8 mouse cellular contexts compared by ENCODE assay signal in the genomic region with DNA sequence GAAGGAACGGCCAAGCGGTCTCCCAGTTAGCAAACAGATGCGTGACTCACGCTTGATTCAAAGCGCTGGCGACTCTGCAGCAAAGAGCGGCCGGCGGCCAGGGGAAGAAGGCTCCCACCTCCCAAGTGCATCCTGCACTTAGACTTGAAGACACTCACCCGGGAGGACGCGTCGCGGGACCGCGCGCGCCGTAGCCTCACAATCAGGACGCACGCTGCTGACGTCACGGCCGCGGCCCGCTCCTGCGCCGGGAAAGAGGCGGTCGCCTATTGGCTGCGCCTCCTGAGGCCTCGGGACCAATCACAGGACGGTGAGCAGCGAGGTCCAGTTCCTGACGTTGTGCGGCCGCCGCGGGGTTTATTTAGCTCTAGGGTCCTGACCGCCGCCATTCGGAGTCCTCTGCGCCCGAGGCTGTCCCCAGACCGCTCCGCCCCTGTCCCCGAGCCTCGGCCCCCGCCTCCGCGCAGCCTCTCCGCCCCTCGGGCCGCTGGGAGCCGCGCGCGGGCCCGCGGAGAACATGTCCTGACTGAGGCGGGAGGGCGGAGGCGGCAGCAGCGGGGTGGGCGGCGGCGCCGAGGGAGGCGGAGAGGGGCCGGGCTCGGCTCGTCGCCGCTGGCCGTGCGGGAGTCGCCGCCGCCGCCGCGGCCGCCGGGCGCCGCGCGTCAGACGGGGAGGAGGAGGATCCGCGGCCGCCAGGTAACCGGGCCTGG. TPM values are rescaled to one million over a fixed set of nuclear protein-coding genes. Genes with fewer than 3 reads are reported as not detected.
A peak's percentile ranks its signal among the peaks of the same experiment; 100 is the strongest.
DNase-seq lines count a peak whose midpoint lies in the region; ATAC-seq and TF ChIP-seq lines count a peak whose summit lies in the region.

Gene Zranb1, plus strand, starts transcription at position 293 of the 710 bp plus-strand sequence.

- H3K9ac ChIP-seq in embryonic facial prominence, embryonic 13.5 days = peak within 1 kb of the TSS; percentile 94
- peak within 1 kb of the TSS; percentile 96 for H3K9ac ChIP-seq in limb, embryonic 12.5 days (replicated peaks)
- peak within 1 kb of the TSS; percentile 89 for H3K9ac ChIP-seq in midbrain, embryonic 15.5 days

- H3K4me3 ChIP-seq in embryonic facial prominence, embryonic 13.5 days = peak within 1 kb of the TSS; percentile 95
- H3K4me3 ChIP-seq in kidney, adult 2 months (ENCODE audit: insufficient read depth, low read depth, low read length) = peak within 1 kb of the TSS; percentile 66
- peak within 1 kb of the TSS; percentile 98 for H3K4me3 ChIP-seq in limb, embryonic 12.5 days (replicated peaks)
- H3K4me3 ChIP-seq in midbrain, embryonic 15.5 days = peak within 1 kb of the TSS; percentile 90
- peak within 1 kb of the TSS; percentile 93 for H3K4me3 ChIP-seq in spleen, adult 2 months (ENCODE audit: extremely low read depth, insufficient read depth, insufficient read length)

- peak; percentile 56 for TF ChIP-seq POLR2A in kidney, adult 2 months (IDR thresholded peaks at IDR 0.05; ENCODE audit: low read depth, low read length)
- no peak for TF ChIP-seq POLR2A in spleen, adult 2 months (IDR thresholded peaks at IDR 0.05; ENCODE audit: low read depth, low read length)

- H3K4me2 ChIP-seq in embryonic facial prominence, embryonic 13.5 days = peak within 1 kb of the TSS; percentile 73
- peak within 1 kb of the TSS; percentile 66 for H3K4me2 ChIP-seq in limb, embryonic 12.5 days
- peak within 1 kb of the TSS; percentile 78 for H3K4me2 ChIP-seq in midbrain, embryonic 15.5 days

- ATAC-seq in embryonic facial prominence, embryonic 13.5 days (ENCODE audit: insufficient number of reproducible peaks, insufficient read depth, low FRiP score, low TSS enrichment, low read depth) = peak; percentile 99
- peak; percentile 100 for ATAC-seq in limb, embryonic 12.5 days (ENCODE audit: insufficient number of reproducible peaks, insufficient read depth, low FRiP score, low TSS enrichment, low read depth)
- peak; percentile 100 for ATAC-seq in midbrain, embryonic 15.5 days (replicated peaks)

- peaks cover 12% of the 10 kb centered on the region for H3K4me1 ChIP-seq in embryonic facial prominence, embryonic 13.5 days
- peaks cover 6% of the 10 kb centered on the region; the same call in 1 of the 2 replicates for H3K4me1 ChIP-seq in kidney, adult 2 months (ENCODE audit: control insufficient read depth, insufficient read depth, low read length)
- peaks cover 8% of the 10 kb centered on the region for H3K4me1 ChIP-seq in limb, embryonic 12.5 days (replicated peaks)
- peaks cover 24% of the 10 kb centered on the region for H3K4me1 ChIP-seq in midbrain, embryonic 15.5 days
- no peaks in the 10 kb centered on the region for H3K4me1 ChIP-seq in spleen, adult 2 months (ENCODE audit: control insufficient read depth, insufficient read depth, insufficient read length)

- H3K36me3 ChIP-seq in embryonic facial prominence, embryonic 13.5 days = no peaks in the 10 kb centered on the region
- H3K36me3 ChIP-seq in kidney, adult 2 months (ENCODE audit: control insufficient read depth, insufficient read depth, low read length) = no peaks in the 10 kb centered on the region
- no peaks in the 10 kb centered on the region for H3K36me3 ChIP-seq in limb, embryonic 12.5 days
- no peaks in the 10 kb centered on the region for H3K36me3 ChIP-seq in midbrain, embryonic 15.5 days (replicated peaks)
- H3K36me3 ChIP-seq in spleen, adult 2 months (ENCODE audit: control insufficient read depth, insufficient read depth, low read length) = no peaks in the 10 kb centered on the region

- peak within 1 kb of the TSS; percentile 98 for H3K27ac ChIP-seq in embryonic facial prominence, embryonic 13.5 days
- H3K27ac ChIP-seq in kidney, adult 2 months (ENCODE audit: insufficient read depth, low read depth, low read length) = peak within 1 kb of the TSS; percentile 68
- H3K27ac ChIP-seq in limb, embryonic 12.5 days = peak within 1 kb of the TSS; percentile 99
- peak within 1 kb of the TSS; percentile 98 for H3K27ac ChIP-seq in midbrain, embryonic 15.5 days
- peak within 1 kb of the TSS; percentile 94 for H3K27ac ChIP-seq in spleen, adult 2 months (ENCODE audit: insufficient read depth, low read length)

- under 1% methylated on average over 68 of the region's 93 CpGs for WGBS in embryonic facial prominence, embryonic 13.5 days
- 1% methylated on average over 92 of the region's 93 CpGs for WGBS in kidney, adult 2 months
- under 1% methylated on average over 76 of the region's 93 CpGs for WGBS in limb, embryonic 12.5 days
- under 1% methylated on average over 82 of the region's 93 CpGs for WGBS in midbrain, embryonic 15.5 days
- under 1% methylated on average over 85 of the region's 93 CpGs for WGBS in spleen, adult 2 months

- TF ChIP-seq CTCF in kidney, adult 2 months (conservative IDR thresholded peaks at IDR 0.05; ENCODE audit: insufficient read depth, insufficient read length, low read depth, low read length) = no peak
- TF ChIP-seq CTCF in spleen, adult 2 months (IDR thresholded peaks at IDR 0.05; ENCODE audit: extremely low read depth, insufficient read depth, insufficient read length, insufficient replicate concordance) = no peak

- no peaks in the 10 kb centered on the region for H3K9me3 ChIP-seq in embryonic facial prominence, embryonic 13.5 days
- H3K9me3 ChIP-seq in limb, embryonic 12.5 days = no peaks in the 10 kb centered on the region
- H3K9me3 ChIP-seq in midbrain, embryonic 15.5 days = no peaks in the 10 kb centered on the region

- H3K27me3 ChIP-seq in embryonic facial prominence, embryonic 13.5 days = no peaks in the 10 kb centered on the region
- H3K27me3 ChIP-seq in kidney, adult 2 months (replicated peaks; ENCODE audit: control insufficient read depth, insufficient read depth, low read length) = no peaks in the 10 kb centered on the region
- no peaks in the 10 kb centered on the region for H3K27me3 ChIP-seq in limb, embryonic 12.5 days
- no peaks in the 10 kb centered on the region for H3K27me3 ChIP-seq in midbrain, embryonic 15.5 days (replicated peaks)
- no peaks in the 10 kb centered on the region for H3K27me3 ChIP-seq in spleen, adult 2 months (ENCODE audit: control insufficient read depth, insufficient read depth, low read length)

- peak; percentile 98 for DNase-seq in 3134 (ENCODE audit: extremely low read depth, insufficient read length, low spot score)
- peak; percentile 99 for DNase-seq in adrenal gland, postnatal 36 days
- peak; percentile 98 to 99 for DNase-seq in heart, adult 18-20 months
- DNase-seq in kidney, adult 2 months = peak; percentile 99
- peak; percentile 92 to 98 for DNase-seq in spleen, adult 2 months (ENCODE audit: low read depth in 1 of 2, low spot score in 2 of 2)

RNA-seq across cellular contexts. Expression of gene Zranb1, which starts in this region (rescaled TPM):
- 10 to 100 TPM; 30.0 to 35.5 TPM for total RNA-seq in adrenal gland, postnatal 36 days (2021)
- polyA plus RNA-seq in embryonic facial prominence, embryonic 13.5 days (2015; fragmentation: Nextera tagmentation; extraction: Ambion mirVana) = 14.2 and 17.6 TPM in 2 replicates
- 10 to 100 TPM; 35.8 to 36.4 TPM for total RNA-seq in heart, adult 18-20 months (2021)
- 6.8 and 8.2 TPM in 2 replicates for polyA plus RNA-seq in kidney, adult 2 months (2012; rRNA removed)
- 17.2 and 18.2 TPM in 2 replicates for polyA plus RNA-seq in limb, embryonic 12.5 days (2016; fragmentation: Nextera tagmentation; extraction: Ambion mirVana)
- 24.3 and 24.9 TPM in 2 replicates for polyA plus RNA-seq in midbrain, embryonic 15.5 days (2015; fragmentation: Nextera tagmentation; extraction: Ambion mirVana)
- polyA plus RNA-seq in spleen, adult 2 months (2012; rRNA removed) = 3.6 and 4.2 TPM in 2 replicates

Comparison
In these comparisons a context has a peak if more than half of its experiments do, and no peak if none do; other contexts are left out.
1. Peak in every context shown above with its lines: DNase-seq, ATAC-seq, H3K4me3 ChIP-seq and H3K27ac ChIP-seq.